Mouse (Mus musculus): ENCODE data around the gene Tulp1. TPM values are rescaled to one million over a fixed set of nuclear protein-coding genes. Genes with fewer than 3 reads are reported as not detected.
A peak's percentile ranks its signal among the peaks of the same experiment; 100 is the strongest.
"Not testable (repeated sequence)": the region's sequence is repeated elsewhere in the genome, so short reads cannot be mapped to it uniquely, and the experiment has no call there.

The Tulp1 gene
- polyA plus RNA-seq, 1 experiment: 0.11 TPM

GRCm38 (mm10) chr17:28340578-28340977 is 24.4 kb downstream of the Tulp1 start:
- no peaks in the 10 kb centered on the region for H3K27me3 ChIP-seq (replicated peaks; ENCODE audit: control insufficient read depth, insufficient read depth, low read length)
- no peak overlapping the region for H3K4me3 ChIP-seq (ENCODE audit: insufficient read depth, low read depth, low read length)
- peak overlapping the region; percentile 13; the same call in 1 of the 2 replicates for H3K27ac ChIP-seq (ENCODE audit: insufficient read depth, low read depth, low read length)
- WGBS: 66% methylated on average over 7 of the region's 7 CpGs
- TF ChIP-seq CTCF (conservative IDR thresholded peaks at IDR 0.05; ENCODE audit: insufficient read depth, insufficient read length, low read depth, low read length): no peak
- TF ChIP-seq POLR2A (IDR thresholded peaks at IDR 0.05; ENCODE audit: low read depth, low read length): no peak
- 0 out of 2 replicates have a peak, but pooled peaks cover 14% of the 10 kb centered on the region for H3K4me1 ChIP-seq (ENCODE audit: control insufficient read depth, insufficient read depth, low read length)
- no peaks in the 10 kb centered on the region for H3K36me3 ChIP-seq (ENCODE audit: control insufficient read depth, insufficient read depth, low read length)
- no peak for DNase-seq

DNA sequence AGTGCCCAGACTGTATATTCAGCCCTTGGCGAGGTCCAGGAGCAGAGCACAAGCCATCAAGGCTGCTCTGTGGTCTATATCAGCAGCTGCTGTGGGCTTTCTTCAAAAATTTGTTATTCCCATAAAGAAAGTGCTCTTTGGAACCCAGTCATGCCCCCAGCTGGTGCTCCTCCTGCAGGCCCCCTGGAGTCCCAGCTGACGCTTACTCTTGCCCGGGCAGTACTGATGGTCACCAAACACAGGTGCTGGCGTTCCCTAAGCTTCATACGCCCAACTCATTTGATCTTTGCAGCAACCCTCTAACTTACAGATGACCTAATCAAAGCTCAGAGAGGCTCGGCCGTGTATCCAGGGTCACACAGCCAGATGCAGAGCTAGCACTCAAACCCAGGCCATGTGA is 27.5 kb downstream of the Tulp1 start:
- Histone ChIP-seq H3K36me3 (ENCODE audit: control insufficient read depth, insufficient read depth, low read length) (no peaks in the 10 kb centered on the region), H3K4me1 (ENCODE audit: control insufficient read depth, insufficient read depth, low read length) (0 out of 2 replicates have a peak, but pooled peaks cover 14% of the 10 kb centered on the region), H3K4me3 (ENCODE audit: insufficient read depth, low read depth, low read length) (no peak overlapping the region), H3K27ac (ENCODE audit: insufficient read depth, low read depth, low read length) (no peak overlapping the region), H3K27me3 (replicated peaks; ENCODE audit: control insufficient read depth, insufficient read depth, low read length) (no peaks in the 10 kb centered on the region)
- no peak for TF ChIP-seq CTCF (conservative IDR thresholded peaks at IDR 0.05; ENCODE audit: insufficient read depth, insufficient read length, low read depth, low read length)
- TF ChIP-seq POLR2A (IDR thresholded peaks at IDR 0.05; ENCODE audit: low read depth, low read length): no peak
- DNase-seq: no peak
- WGBS: 82% methylated on average over 7 of the region's 7 CpGs

DNA sequence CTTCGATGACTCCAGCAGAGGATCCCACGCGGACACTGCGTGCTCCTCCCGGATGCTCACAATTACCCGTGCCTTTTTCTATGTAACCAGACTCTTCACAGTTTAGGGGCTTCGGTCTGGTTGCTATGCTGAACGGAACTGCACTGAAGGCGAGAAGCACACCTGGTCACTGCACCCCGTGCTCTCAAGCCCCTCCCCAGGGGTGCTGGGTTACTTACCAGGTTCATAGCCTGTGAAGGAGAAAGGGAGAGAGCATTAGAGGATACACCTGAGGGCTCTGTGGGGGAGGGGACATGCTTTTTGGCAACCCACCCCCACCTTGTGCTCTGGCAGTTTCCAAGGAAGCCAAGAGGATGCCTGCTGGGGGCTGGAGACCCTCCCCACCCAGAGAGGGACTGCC is 29.8 kb downstream of the Tulp1 start:
- Histone ChIP-seq H3K36me3 (ENCODE audit: control insufficient read depth, insufficient read depth, low read length) (no peaks in the 10 kb centered on the region; the same call in 1 of the 2 replicates), H3K27ac (ENCODE audit: insufficient read depth, low read depth, low read length) (no peak overlapping the region), H3K27me3 (replicated peaks; ENCODE audit: control insufficient read depth, insufficient read depth, low read length) (no peaks in the 10 kb centered on the region), H3K4me3 (ENCODE audit: insufficient read depth, low read depth, low read length) (no peak overlapping the region), H3K4me1 (ENCODE audit: control insufficient read depth, insufficient read depth, low read length) (0 out of 2 replicates have a peak, but pooled peaks cover 1% of the 10 kb centered on the region)
- 72% methylated on average over 10 of the region's 10 CpGs for WGBS
- DNase-seq: no peak
- TF ChIP-seq POLR2A (IDR thresholded peaks at IDR 0.05; ENCODE audit: low read depth, low read length): no peak
- no peak for TF ChIP-seq CTCF (conservative IDR thresholded peaks at IDR 0.05; ENCODE audit: insufficient read depth, insufficient read length, low read depth, low read length)

GRCm38 (mm10) chr17:28332915-28333546 is 32.0 kb downstream of the Tulp1 start:
- H3K36me3 ChIP-seq (ENCODE audit: control insufficient read depth, insufficient read depth, low read length): peaks cover 4% of the 10 kb centered on the region; the same call in 1 of the 2 replicates
- no peak for DNase-seq
- 68% methylated on average over 31 of the region's 31 CpGs for WGBS
- no peak overlapping the region for H3K4me3 ChIP-seq (ENCODE audit: insufficient read depth, low read depth, low read length)
- H3K27ac ChIP-seq (ENCODE audit: insufficient read depth, low read depth, low read length): no peak overlapping the region
- no peaks in the 10 kb centered on the region for H3K27me3 ChIP-seq (replicated peaks; ENCODE audit: control insufficient read depth, insufficient read depth, low read length)
- peaks cover 5% of the 10 kb centered on the region; the same call in 1 of the 2 replicates for H3K4me1 ChIP-seq (ENCODE audit: control insufficient read depth, insufficient read depth, low read length)
- TF ChIP-seq POLR2A (IDR thresholded peaks at IDR 0.05; ENCODE audit: low read depth, low read length) (no peak), CTCF (conservative IDR thresholded peaks at IDR 0.05; ENCODE audit: insufficient read depth, insufficient read length, low read depth, low read length) (no peak)

- H3K27ac ChIP-seq (ENCODE audit: insufficient read depth, low read depth, low read length): no peak overlapping the region
- WGBS: 65% methylated on average over 13 of the region's 13 CpGs
- peaks cover 12% of the 10 kb centered on the region for H3K4me1 ChIP-seq (ENCODE audit: control insufficient read depth, insufficient read depth, low read length)
- H3K4me3 ChIP-seq (ENCODE audit: insufficient read depth, low read depth, low read length): no peak overlapping the region
- H3K27me3 ChIP-seq (replicated peaks; ENCODE audit: control insufficient read depth, insufficient read depth, low read length): no peaks in the 10 kb centered on the region
- no peak for TF ChIP-seq POLR2A (IDR thresholded peaks at IDR 0.05; ENCODE audit: low read depth, low read length)
- 0 out of 2 replicates have a peak, but pooled peaks have one; percentile 23 for TF ChIP-seq CTCF (conservative IDR thresholded peaks at IDR 0.05; ENCODE audit: insufficient read depth, insufficient read length, low read depth, low read length)
- no peak for DNase-seq
- peaks cover 4% of the 10 kb centered on the region; the same call in 1 of the 2 replicates for H3K36me3 ChIP-seq (ENCODE audit: control insufficient read depth, insufficient read depth, low read length)
Observed at GRCm38 (mm10) chr17:28332113-28332914, 32.7 kb downstream of the Tulp1 start.

GRCm38 (mm10) chr17:28331241-28332112 is 33.5 kb downstream of the Tulp1 start:
- Histone ChIP-seq H3K4me1 (ENCODE audit: control insufficient read depth, insufficient read depth, low read length) (peaks cover 17% of the 10 kb centered on the region), H3K36me3 (ENCODE audit: control insufficient read depth, insufficient read depth, low read length) (peaks cover 4% of the 10 kb centered on the region; the same call in 1 of the 2 replicates), H3K27ac (ENCODE audit: insufficient read depth, low read depth, low read length) (no peak overlapping the region), H3K27me3 (replicated peaks; ENCODE audit: control insufficient read depth, insufficient read depth, low read length) (no peaks in the 10 kb centered on the region), H3K4me3 (ENCODE audit: insufficient read depth, low read depth, low read length) (no peak overlapping the region)
- TF ChIP-seq POLR2A (IDR thresholded peaks at IDR 0.05; ENCODE audit: low read depth, low read length): no peak
- no peak for TF ChIP-seq CTCF (conservative IDR thresholded peaks at IDR 0.05; ENCODE audit: insufficient read depth, insufficient read length, low read depth, low read length)
- 57% methylated on average over 5 of the region's 7 CpGs for WGBS
- no peak for DNase-seq

GRCm38 (mm10) chr17:28330590-28330989 is 34.4 kb downstream of the Tulp1 start:
- not testable (repeated sequence) for DNase-seq; H3K27ac ChIP-seq (ENCODE audit: insufficient read depth, low read depth, low read length); H3K4me3 ChIP-seq (ENCODE audit: insufficient read depth, low read depth, low read length); H3K36me3 ChIP-seq (ENCODE audit: control insufficient read depth, insufficient read depth, low read length); H3K27me3 ChIP-seq (replicated peaks; ENCODE audit: control insufficient read depth, insufficient read depth, low read length)
- peaks cover 17% of the 10 kb centered on the region for H3K4me1 ChIP-seq (ENCODE audit: control insufficient read depth, insufficient read depth, low read length)
- WGBS: 53% methylated on average over 8 of the region's 8 CpGs

Measured in kidney, adult 2 months (tissue).